32 mouse cellular contexts compared by ENCODE assay signal in genomic region chr15:89387127-89387526, GRCm38 (mm10). TPM values are rescaled to one million over a fixed set of nuclear protein-coding genes. Genes with fewer than 3 reads are reported as not detected.
A peak's percentile ranks its signal among the peaks of the same experiment; 100 is the strongest.
DNase-seq lines count a peak whose midpoint lies in the region; ATAC-seq and TF ChIP-seq lines count a peak whose summit lies in the region.
"Had no signal": no experiment of that assay in that cellular context is flagged by ENCODE, and none has a peak within 500 bp of the region (broad histone marks: within the 10 kb centered on the region; RNA-seq: fewer than 3 reads in every experiment).

No protein-coding gene starts in this region.

- intact Hi-C loops in left cerebral cortex, postnatal 36 days (cut with DNase I) = no loop called here
- intact Hi-C loops in heart, postnatal 36 days (cut with DNase I) = no loop called here

- no peaks in the 10 kb centered on the region for H3K36me3 ChIP-seq in E14TG2a.4 (ENCODE audit: insufficient read depth, low read length)
- H3K36me3 ChIP-seq: embryonic facial prominence, embryonic 13.5 days; forebrain, embryonic 12.5 days; heart, embryonic 15.5 days; limb, embryonic 12.5 days; liver, embryonic 12.5 days; neural tube, embryonic 12.5 days had no signal

- ATAC-seq in hematopoietic stem cell, adult 5-6 weeks (replicated peaks in 1 of 2; ENCODE audit: insufficient read depth in 1 of 2, low FRiP score in 2 of 2, low TSS enrichment in 1 of 2, low read depth in 1 of 2, poor library complexity in 2 of 2, severe bottlenecking in 2 of 2) = peak; percentile 57 to 74
- ATAC-seq: hindbrain, embryonic 16.5 days; liver, embryonic 12.5 days; Patski had no signal

- TF ChIP-seq CTCF in E14TG2a.4 (conservative IDR thresholded peaks at IDR 0.05; ENCODE audit: low read length) = no peak

- H3K9me3 ChIP-seq in E14TG2a.4 (ENCODE audit: low read length) = no peaks in the 10 kb centered on the region
- H3K9me3 ChIP-seq: embryonic facial prominence, embryonic 13.5 days; forebrain, embryonic 12.5 days; heart, embryonic 15.5 days; limb, embryonic 12.5 days; liver, embryonic 12.5 days; neural tube, embryonic 12.5 days had no signal

- H3K4me3 ChIP-seq in E14TG2a.4 (replicated peaks; ENCODE audit: low read length) = peak overlapping the region; percentile 64
- H3K4me3 ChIP-seq: embryonic facial prominence, embryonic 13.5 days; erythroblast, embryonic 14.5 days; forebrain, embryonic 12.5 days; heart, embryonic 15.5 days; limb, embryonic 12.5 days; liver, embryonic 12.5 days; neural tube, embryonic 12.5 days had no signal

- peaks cover 45% of the 10 kb centered on the region for H3K4me1 ChIP-seq in E14TG2a.4 (replicated peaks; ENCODE audit: low read depth, low read length)
- H3K4me1 ChIP-seq: embryonic facial prominence, embryonic 13.5 days; forebrain, embryonic 12.5 days; heart, embryonic 15.5 days; limb, embryonic 12.5 days; liver, embryonic 12.5 days; neural tube, embryonic 12.5 days had no signal

- peak; percentile 29 for DNase-seq in thymus, postnatal 0 days (ENCODE audit: low spot score)
- DNase-seq in left cerebral cortex, adult 11 months (ENCODE audit: low spot score) = no peak
- DNase-seq in left cerebral cortex, postnatal 36 days (ENCODE audit: low spot score in 2 of 2) = no peak
- DNase-seq in urinary bladder, postnatal 4 days (ENCODE audit: low spot score in 2 of 2) = no peak
- no peak for DNase-seq in heart, postnatal 36 days
- DNase-seq: adrenal gland, adult 8-10 months; cerebellum, adult 18-20 months; heart, postnatal 4 days; kidney, adult 18-20 months; kidney, postnatal 4 days; lung, adult 2 months; lung, postnatal 14 days; midbrain, embryonic 14.5 days; right cerebral cortex, postnatal 14 days had no signal

- H3K27me3 ChIP-seq in E14TG2a.4 (ENCODE audit: insufficient read depth, low read length) = peaks cover 76% of the 10 kb centered on the region
- H3K27me3 ChIP-seq: neural tube, embryonic 12.5 days had no signal

RNA-seq across cellular contexts. Expression of gene Klhdc7b, which starts 2.4 kb away (rescaled TPM):
- total RNA-seq in hematopoietic stem cell, adult 5-6 weeks (2017) = 0.10 and 0.38 TPM in 2 replicates
- not detected in 2 replicates for polyA plus RNA-seq in thymus, postnatal 0 days (2015; fragmentation: Nextera tagmentation; extraction: Ambion mirVana)
- under 1 TPM; 0.39 to 0.41 TPM for total RNA-seq in left cerebral cortex, postnatal 36 days (2021)
- total RNA-seq in heart, postnatal 36 days (2021) = not detected
- total RNA-seq: gastrocnemius, adult 18-20 months; gastrocnemius, postnatal 4 days; heart, postnatal 4 days; left cerebral cortex, postnatal 10 days; megakaryocyte-erythroid progenitor cell, adult 5-6 weeks had no signal
- polyA plus RNA-seq: embryonic facial prominence, embryonic 13.5 days; erythroblast, embryonic 14.5 days; forebrain, embryonic 12.5 days; heart, embryonic 15.5 days; limb, embryonic 12.5 days; liver, embryonic 12.5 days; midbrain, embryonic 14.5 days; neural tube, embryonic 12.5 days; Patski; stomach, postnatal 0 days had no signal

RNA-seq across cellular contexts. Expression of gene Odf3b, which starts 8.0 kb away (rescaled TPM):
- 11.7 and 21.6 TPM in 2 replicates for total RNA-seq in hematopoietic stem cell, adult 5-6 weeks (2017)
- 2.9 and 4.5 TPM in 2 replicates for polyA plus RNA-seq in thymus, postnatal 0 days (2015; fragmentation: Nextera tagmentation; extraction: Ambion mirVana)
- total RNA-seq in left cerebral cortex, postnatal 36 days (2021) = 1 to 10 TPM in 1 of 2 experiments, under 1 TPM in 1; 0.66 to 1.9 TPM
- under 1 TPM; 0.97 to 0.98 TPM for total RNA-seq in heart, postnatal 36 days (2021)

RNA-seq across cellular contexts. Expression of gene Tymp, which starts 10.3 kb away (rescaled TPM):
- not detected in 2 replicates for total RNA-seq in hematopoietic stem cell, adult 5-6 weeks (2017)
- polyA plus RNA-seq in thymus, postnatal 0 days (2015; fragmentation: Nextera tagmentation; extraction: Ambion mirVana) = 1.9 and 2.1 TPM in 2 replicates
- 1 to 10 TPM; 1.2 to 1.5 TPM for total RNA-seq in left cerebral cortex, postnatal 36 days (2021)
- total RNA-seq in heart, postnatal 36 days (2021) = under 1 TPM; 0.41 to 0.64 TPM
- total RNA-seq: megakaryocyte-erythroid progenitor cell, adult 5-6 weeks had no signal

RNA-seq across cellular contexts. Expression of gene Sco2, which starts 13.5 kb away (rescaled TPM):
- total RNA-seq in hematopoietic stem cell, adult 5-6 weeks (2017) = 19.7 and 26.6 TPM in 2 replicates
- polyA plus RNA-seq in thymus, postnatal 0 days (2015; fragmentation: Nextera tagmentation; extraction: Ambion mirVana) = 9.0 and 9.2 TPM in 2 replicates
- total RNA-seq in left cerebral cortex, postnatal 36 days (2021) = 10 to 100 TPM; 24.0 to 32.2 TPM
- 10 to 100 TPM; 25.2 to 28.2 TPM for total RNA-seq in heart, postnatal 36 days (2021)

RNA-seq across cellular contexts. Expression of gene Syce3, which starts 23.2 kb away (rescaled TPM):
- total RNA-seq in hematopoietic stem cell, adult 5-6 weeks (2017) = not detected in 2 replicates
- not detected in 2 replicates for polyA plus RNA-seq in thymus, postnatal 0 days (2015; fragmentation: Nextera tagmentation; extraction: Ambion mirVana)
- total RNA-seq in left cerebral cortex, postnatal 36 days (2021) = not detected
- not detected for total RNA-seq in heart, postnatal 36 days (2021)
- total RNA-seq: adrenal gland, adult 8-10 months; gastrocnemius, adult 18-20 months; gastrocnemius, postnatal 4 days; heart, postnatal 4 days; layer of hippocampus, postnatal 25 days; left cerebral cortex, postnatal 10 days; megakaryocyte-erythroid progenitor cell, adult 5-6 weeks had no signal
- polyA plus RNA-seq: embryonic facial prominence, embryonic 13.5 days; erythroblast, embryonic 14.5 days; forebrain, embryonic 12.5 days; heart, embryonic 15.5 days; hindbrain, embryonic 16.5 days; kidney, embryonic 16.5 days; limb, embryonic 12.5 days; liver, embryonic 12.5 days; lung, adult 2 months; midbrain, embryonic 14.5 days; neural tube, embryonic 12.5 days; Patski; stomach, postnatal 0 days had no signal
